In the genomic region with DNA sequence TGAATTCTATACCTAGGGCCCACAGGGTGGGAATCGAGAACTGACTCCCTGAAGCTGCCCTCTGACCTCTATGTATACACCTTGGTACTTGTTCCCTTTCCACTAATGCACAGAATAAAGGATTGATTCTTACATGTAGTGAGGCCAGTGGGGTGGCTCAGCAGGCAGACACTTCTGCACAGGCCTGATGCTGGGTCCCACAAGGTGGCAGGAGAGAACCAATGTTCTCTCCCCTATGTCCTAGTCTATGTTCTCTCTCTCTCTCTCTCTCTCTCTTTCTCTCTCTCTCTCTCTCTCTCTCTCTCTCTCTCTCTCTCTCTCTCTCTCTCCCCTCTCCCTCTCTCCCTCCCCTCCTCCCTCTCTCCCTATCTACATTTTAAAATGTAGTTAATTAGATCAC, we compare ENCODE assay signal across 10 mouse cellular contexts. TPM values are rescaled to one million over a fixed set of nuclear protein-coding genes. Genes with fewer than 3 reads are reported as not detected.
DNase-seq lines count a peak whose midpoint lies in the region; ATAC-seq and TF ChIP-seq lines count a peak whose summit lies in the region.
"Had no signal": no experiment of that assay in that cellular context is flagged by ENCODE, and none has a peak within 500 bp of the region (broad histone marks: within the 10 kb centered on the region; RNA-seq: fewer than 3 reads in every experiment).

No protein-coding gene starts in this region.

- 50% methylated on average over 1 of the region's 1 CpGs for WGBS in kidney, adult 2 months
- 48% methylated on average over 1 of the region's 1 CpGs for WGBS in midbrain, postnatal 0 days
- WGBS in midbrain, embryonic 13.5 days, result 50% methylated on average over 1 of the region's 1 CpGs

- no peaks in the 10 kb centered on the region for H3K27me3 ChIP-seq in kidney, adult 2 months (replicated peaks; ENCODE audit: control insufficient read depth, insufficient read depth, low read length)
- H3K27me3 ChIP-seq in midbrain, postnatal 0 days (ENCODE audit: insufficient read depth, low read length), result no peaks in the 10 kb centered on the region
- no peaks in the 10 kb centered on the region for H3K27me3 ChIP-seq in midbrain, embryonic 13.5 days
- H3K27me3 ChIP-seq in Patski, result no peaks in the 10 kb centered on the region
- H3K27me3 ChIP-seq: lung, embryonic 15.5 days; neural tube, embryonic 13.5 days had no signal

- POLR2A ChIA-PET in Patski (lab: Charles Lee), result interaction anchor here (0.7 kb wide), 1 partner anchor 158 kb away, joined by 3 read pairs; no protein-coding TSS in a partner anchor

- no peak overlapping the region for H3K9ac ChIP-seq in midbrain, postnatal 0 days (replicated peaks; ENCODE audit: low read length, poor library complexity, severe bottlenecking)
- no peak overlapping the region for H3K9ac ChIP-seq in midbrain, embryonic 13.5 days (replicated peaks)
- H3K9ac ChIP-seq: lung, embryonic 15.5 days; neural tube, embryonic 13.5 days had no signal

- no peaks in the 10 kb centered on the region for H3K36me3 ChIP-seq in kidney, adult 2 months (ENCODE audit: control insufficient read depth, insufficient read depth, low read length)
- H3K36me3 ChIP-seq in midbrain, postnatal 0 days (ENCODE audit: insufficient read depth, low read length), result no peaks in the 10 kb centered on the region
- H3K36me3 ChIP-seq in midbrain, embryonic 13.5 days, result no peaks in the 10 kb centered on the region
- H3K36me3 ChIP-seq: lung, embryonic 15.5 days; neural tube, embryonic 13.5 days had no signal

- no peak for TF ChIP-seq POLR2A in kidney, adult 2 months (IDR thresholded peaks at IDR 0.05; ENCODE audit: low read depth, low read length)

- peak; percentile 52; the same call in 1 of the 2 replicates for ATAC-seq in midbrain, postnatal 0 days (ENCODE audit: low FRiP score)
- no peak for ATAC-seq in midbrain, embryonic 13.5 days
- ATAC-seq in Patski, result no peak

- CTCF ChIA-PET in Patski (lab: Charles Lee), result interaction anchor here (1.0 to 2.6 kb wide), 4 partner anchors 9 to 14 kb away, joined by 3 to 6 read pairs (median 4); partner anchors contain the start of gene Rgs10

- TF ChIP-seq CTCF in kidney, adult 2 months (conservative IDR thresholded peaks at IDR 0.05; ENCODE audit: insufficient read depth, insufficient read length, low read depth, low read length), result peak; percentile 31; the same call in 1 of the 2 replicates
- peak; percentile 80 for TF ChIP-seq CTCF in midbrain, postnatal 0 days (IDR thresholded peaks at IDR 0.05)
- peak; percentile 59 for TF ChIP-seq CTCF in Patski (IDR thresholded peaks at IDR 0.05)

- no peak for DNase-seq in kidney, adult 2 months
- DNase-seq in kidney, postnatal 14 days, result no peak
- peak; percentile 57 for DNase-seq in midbrain, postnatal 0 days (ENCODE audit: low spot score)
- DNase-seq in Patski (ENCODE audit: low read depth, low spot score), result no peak
- DNase-seq in right cerebral cortex, postnatal 4 days, result peak; percentile 41
- no peak for DNase-seq in adrenal gland, postnatal 4 days (ENCODE audit: low spot score in 2 of 2)
- DNase-seq: gastrocnemius, postnatal 10 days had no signal

- no peaks in the 10 kb centered on the region for H3K4me1 ChIP-seq in kidney, adult 2 months (ENCODE audit: control insufficient read depth, insufficient read depth, low read length)
- H3K4me1 ChIP-seq in midbrain, postnatal 0 days (ENCODE audit: insufficient read depth, low read length), result 0 out of 2 replicates have a peak, but pooled peaks cover 2% of the 10 kb centered on the region
- peaks cover 5% of the 10 kb centered on the region; the same call in 1 of the 2 replicates for H3K4me1 ChIP-seq in midbrain, embryonic 13.5 days (replicated peaks)
- H3K4me1 ChIP-seq: lung, embryonic 15.5 days had no signal

- no peak overlapping the region for H3K27ac ChIP-seq in kidney, adult 2 months (ENCODE audit: insufficient read depth, low read depth, low read length)
- H3K27ac ChIP-seq in midbrain, postnatal 0 days (ENCODE audit: low read depth, low read length), result no peak overlapping the region
- H3K27ac ChIP-seq in midbrain, embryonic 13.5 days, result no peak overlapping the region
- H3K27ac ChIP-seq: lung, embryonic 15.5 days; neural tube, embryonic 13.5 days had no signal

- H3K4me3 ChIP-seq in kidney, adult 2 months (ENCODE audit: insufficient read depth, low read depth, low read length), result no peak overlapping the region
- no peak overlapping the region for H3K4me3 ChIP-seq in midbrain, postnatal 0 days (ENCODE audit: low read depth, low read length)
- H3K4me3 ChIP-seq in midbrain, embryonic 13.5 days (replicated peaks), result no peak overlapping the region
- H3K4me3 ChIP-seq: lung, embryonic 15.5 days; neural tube, embryonic 13.5 days had no signal

- H3K9me3 ChIP-seq in midbrain, postnatal 0 days (ENCODE audit: low read length), result no peaks in the 10 kb centered on the region
- H3K9me3 ChIP-seq in midbrain, embryonic 13.5 days, result no peaks in the 10 kb centered on the region
- H3K9me3 ChIP-seq: lung, embryonic 15.5 days; neural tube, embryonic 13.5 days had no signal

- H3K4me2 ChIP-seq in midbrain, postnatal 0 days (ENCODE audit: low read depth, low read length, poor library complexity, severe bottlenecking), result no peak overlapping the region
- H3K4me2 ChIP-seq in midbrain, embryonic 13.5 days (replicated peaks), result no peak overlapping the region
- H3K4me2 ChIP-seq: lung, embryonic 15.5 days; neural tube, embryonic 13.5 days had no signal

- in situ Hi-C loops in Patski (cut with MboI; ENCODE audit: low pct_unique_long_range_greater_than_20kb), result no loop called here

RNA-seq across cellular contexts. Expression of gene Rgs10, which starts 14.7 kb away (rescaled TPM):
- polyA plus RNA-seq in kidney, adult 2 months (2012; rRNA removed), result 2.3 and 5.1 TPM in 2 replicates
- total RNA-seq in midbrain, postnatal 0 days (2014; rRNA removed), result 77.4 and 84.6 TPM in 2 replicates
- 89.3 and 91.0 TPM in 2 replicates for polyA plus RNA-seq in midbrain, postnatal 0 days (2015; fragmentation: Nextera tagmentation; extraction: Ambion mirVana)
- 26.1 and 29.6 TPM in 2 replicates for polyA plus RNA-seq in midbrain, embryonic 13.5 days (2015; fragmentation: Nextera tagmentation; extraction: Ambion mirVana)
- 111 TPM for polyA plus RNA-seq in Patski (2021)
- total RNA-seq in adrenal gland, postnatal 4 days (2021), result 10 to 100 TPM; 11.5 to 12.0 TPM

RNA-seq across cellular contexts. Expression of gene Tial1, which starts 28.3 kb away (rescaled TPM):
- polyA plus RNA-seq in kidney, adult 2 months (2012; rRNA removed), result 21.9 and 22.2 TPM in 2 replicates
- 47.2 and 57.1 TPM in 2 replicates for total RNA-seq in midbrain, postnatal 0 days (2014; rRNA removed)
- 24.8 and 29.9 TPM in 2 replicates for polyA plus RNA-seq in midbrain, postnatal 0 days (2015; fragmentation: Nextera tagmentation; extraction: Ambion mirVana)
- 37.3 and 40.1 TPM in 2 replicates for polyA plus RNA-seq in midbrain, embryonic 13.5 days (2015; fragmentation: Nextera tagmentation; extraction: Ambion mirVana)
- polyA plus RNA-seq in Patski (2021), result 82.0 TPM
- total RNA-seq in adrenal gland, postnatal 4 days (2021), result 100 to 1,000 TPM; 119 to 121 TPM

Comparison
In these comparisons a context has a peak if more than half of its experiments do, and no peak if none do; other contexts are left out.
1. DNase-seq: peak in midbrain, postnatal 0 days (single experiment) and right cerebral cortex, postnatal 4 days (single experiment); none in kidney, adult 2 months (single experiment), kidney, postnatal 14 days (single experiment), Patski (single experiment) and adrenal gland, postnatal 4 days (0 of 2).
2. Peak in every context shown above with its lines, with median percentiles within 50 percentile points of each other: CTCF ChIP-seq.